Mouse (Mus musculus) C2C12 (cell line): ENCODE measurements around the gene Castor2. TPM values are rescaled to one million over a fixed set of nuclear protein-coding genes. Genes with fewer than 3 reads are reported as not detected.

ENCODE experiments used
- H3K27me3 ChIP-seq: one replicate; pipeline ENCODE4 v1.6.1; 2011; ENCODE audit not compliant: control insufficient read depth, insufficient read depth, insufficient read length
- H3K36me3 ChIP-seq: one replicate; pipeline ENCODE4 v1.6.1; 2011; ENCODE audit not compliant: control insufficient read depth, insufficient read depth
- H3K4me3 ChIP-seq: one replicate; pipeline ENCODE4 v1.5.1; 2011; ENCODE audit warnings: mild to moderate bottlenecking, control low read depth; ENCODE audit not compliant: poor library complexity, insufficient read depth, severe bottlenecking
- H3K79me2 ChIP-seq: one replicate; pipeline ENCODE4 v1.6.1; 2011; ENCODE audit not compliant: control insufficient read depth, insufficient read depth
- H3K79me3 ChIP-seq: one replicate; pipeline ENCODE4 v1.6.1; 2011; ENCODE audit warnings: low read depth, control low read depth
- H3ac ChIP-seq: one replicate; pipeline ENCODE3; 2011; ENCODE audit warnings: low read depth; ENCODE audit not compliant: control insufficient read depth, insufficient read length
- CEBPB ChIP-seq: IDR thresholded peaks from one replicate; pipeline ENCODE4 v1.6.1; 2011; ENCODE audit warnings: low read depth, mild to moderate bottlenecking, control low read depth, moderate library complexity
- CTCF ChIP-seq: IDR thresholded peaks from one replicate; pipeline ENCODE4 v1.5.1; 2011; ENCODE audit not compliant: control insufficient read depth, insufficient read depth, insufficient read length
- FOSL1 ChIP-seq: IDR thresholded peaks from one replicate; pipeline ENCODE4 v1.8.0; 2011; ENCODE audit warnings: mild to moderate bottlenecking, low read length; ENCODE audit not compliant: poor library complexity, insufficient read depth, severe bottlenecking
- MAX ChIP-seq: IDR thresholded peaks from one replicate; pipeline ENCODE4 v1.6.1; 2011; ENCODE audit warnings: mild to moderate bottlenecking, control low read depth
- MYOD1 ChIP-seq: IDR thresholded peaks from one replicate; pipeline ENCODE4 v1.6.1; 2011; ENCODE audit warnings: low read depth; ENCODE audit not compliant: control insufficient read depth, insufficient read length
- MYOG ChIP-seq: IDR thresholded peaks from one replicate; pipeline ENCODE4 v1.6.1; 2011; ENCODE audit not compliant: control insufficient read depth, insufficient read length; ENCODE audit errors: extremely low read depth
- USF1 ChIP-seq: IDR thresholded peaks from one replicate; pipeline ENCODE4 v1.6.1; 2011; ENCODE audit warnings: low read depth, mild to moderate bottlenecking, control low read depth, moderate library complexity
- polyA plus RNA-seq: library from polyadenylated mRNA; unstranded; fragments of >200 nt; fragmentation: generic; extraction: Trizol; gene quantifications from one replicate; pipeline ENCODE4 v1.2.1, GENCODE M21; 2012; ENCODE audit warnings: missing spikeins

Gene Castor2
- polyA plus RNA-seq, 1 experiment: 3.0 TPM

DNA sequence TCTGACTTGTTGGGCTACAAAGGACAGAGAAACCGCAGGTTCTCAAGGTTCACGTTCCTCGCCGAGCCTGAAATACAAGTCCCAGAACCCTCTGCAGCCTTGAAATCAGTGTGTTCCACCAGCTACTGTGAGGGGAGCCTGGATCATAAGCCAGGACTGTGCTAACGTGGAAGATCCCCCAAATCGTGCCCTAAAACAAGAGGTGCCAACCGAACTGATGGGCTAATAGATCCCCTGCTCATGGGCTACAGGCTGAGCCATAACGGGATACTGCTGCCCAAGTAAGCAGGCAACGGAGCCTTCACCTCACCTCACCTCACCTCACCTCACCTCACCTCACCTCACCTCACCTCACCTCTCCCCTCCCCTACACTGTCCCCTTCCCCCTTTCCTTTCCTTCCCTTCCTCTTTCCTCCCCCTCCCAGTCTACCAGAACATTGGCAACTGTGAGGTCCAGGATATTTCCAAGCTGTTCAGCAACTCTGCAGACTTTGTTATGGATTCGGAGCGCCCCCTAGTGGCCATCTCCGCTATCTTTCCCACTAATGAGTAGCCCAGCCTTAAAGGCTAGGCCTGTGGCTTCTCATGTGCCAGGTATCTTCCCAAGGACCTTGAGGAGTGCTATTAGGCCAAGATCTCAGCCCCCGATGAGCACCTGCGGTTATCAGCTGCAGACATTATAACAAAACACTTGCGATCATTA is 36.0 kb upstream of the Castor2 start:
- Histone ChIP-seq H3K36me3 (no peaks in the 10 kb centered on the region), H3K4me3 (no peak overlapping the region), H3K27me3 (no peaks in the 10 kb centered on the region), H3K79me2 (no peaks in the 10 kb centered on the region), H3ac (no peak overlapping the region), H3K79me3 (no peaks in the 10 kb centered on the region)
- TF ChIP-seq USF1: no peak
- peak; percentile 17 for TF ChIP-seq CTCF

DNA sequence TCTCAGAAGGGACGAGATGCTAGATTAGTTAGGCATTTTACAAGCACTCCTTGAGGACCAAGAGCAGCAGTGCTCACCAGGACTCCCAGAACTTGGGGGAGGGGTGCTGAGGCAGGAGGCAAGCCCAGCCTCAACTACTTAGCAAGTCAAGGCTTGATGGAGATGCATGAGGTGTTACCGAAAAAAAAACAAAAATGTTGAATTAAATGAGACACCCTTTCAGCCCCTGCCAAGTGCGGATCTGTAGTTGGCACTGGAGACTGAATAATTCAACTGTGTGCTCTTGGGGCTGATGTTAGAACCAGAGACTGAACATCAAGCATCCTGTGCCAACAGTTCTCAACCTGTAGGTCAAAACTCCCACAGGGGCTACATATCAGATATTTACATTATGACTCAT is 33.2 kb upstream of the Castor2 start:
- Histone ChIP-seq H3K4me3 (no peak overlapping the region), H3K79me3 (no peaks in the 10 kb centered on the region), H3K79me2 (no peaks in the 10 kb centered on the region), H3K36me3 (no peaks in the 10 kb centered on the region), H3K27me3 (no peaks in the 10 kb centered on the region), H3ac (no peak overlapping the region)
- no peak for TF ChIP-seq MAX
- TF ChIP-seq CEBPB: no peak
- TF ChIP-seq USF1: no peak
- no peak for TF ChIP-seq MYOG
- no peak for TF ChIP-seq CTCF
- no peak for TF ChIP-seq MYOD1
- no peak for TF ChIP-seq FOSL1

DNA sequence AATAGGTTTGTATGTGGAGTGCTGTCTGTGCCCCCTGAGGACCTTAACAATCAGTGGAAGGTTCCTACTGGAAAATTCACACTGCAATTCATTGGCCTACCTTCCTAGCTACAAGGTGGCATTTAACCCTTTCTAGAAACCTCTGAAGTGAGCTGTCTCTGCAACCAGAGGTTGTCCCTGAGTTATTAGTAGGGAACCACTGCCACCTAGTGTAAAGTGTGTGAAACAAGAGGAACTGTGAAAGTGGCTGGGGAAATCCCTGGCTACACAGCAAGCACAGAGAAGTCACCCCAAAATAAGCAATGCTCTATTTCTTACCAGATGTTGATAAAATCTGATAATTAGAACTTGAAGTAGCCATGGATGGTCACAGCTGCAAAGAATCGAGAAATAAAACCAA is 31.6 kb upstream of the Castor2 start:
- Histone ChIP-seq H3K79me3 (no peaks in the 10 kb centered on the region), H3K27me3 (peaks cover 1% of the 10 kb centered on the region), H3K79me2 (no peaks in the 10 kb centered on the region), H3ac (no peak overlapping the region), H3K4me3 (no peak overlapping the region), H3K36me3 (no peaks in the 10 kb centered on the region)
- no peak for TF ChIP-seq CTCF
- TF ChIP-seq MYOD1: no peak
- no peak for TF ChIP-seq MAX
- TF ChIP-seq USF1: no peak
- no peak for TF ChIP-seq FOSL1
- TF ChIP-seq CEBPB: no peak
- TF ChIP-seq MYOG: no peak

DNA sequence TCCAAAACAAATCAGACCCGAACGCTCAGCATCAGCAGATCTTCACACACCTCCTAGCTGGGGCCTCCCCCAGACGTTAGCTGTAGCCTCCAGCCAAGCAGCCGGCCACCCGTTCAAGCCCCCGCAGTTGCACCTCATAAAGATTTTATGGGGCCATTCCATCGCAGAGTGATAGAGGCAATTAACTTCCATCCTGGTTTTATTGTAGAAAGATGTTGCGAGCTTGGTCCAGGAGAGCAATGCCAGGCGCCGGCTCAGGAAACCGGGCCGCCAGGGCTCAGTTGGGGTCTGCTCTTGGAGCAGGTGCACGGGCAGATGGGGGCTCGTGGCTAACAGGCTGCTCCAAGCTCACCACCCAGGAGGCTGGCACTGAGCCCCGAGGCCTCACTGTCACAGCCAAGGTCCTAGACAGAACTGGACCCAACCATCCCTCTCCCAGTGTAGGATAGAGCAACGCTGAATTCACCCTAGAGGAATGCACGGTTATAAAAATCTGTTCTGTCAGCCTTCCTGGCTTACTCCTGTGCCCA is 25.9 kb upstream of the Castor2 start:
- H3K4me3 ChIP-seq: no peak overlapping the region
- H3K27me3 ChIP-seq: peaks cover 8% of the 10 kb centered on the region
- no peaks in the 10 kb centered on the region for H3K36me3 ChIP-seq
- TF ChIP-seq FOSL1 (no peak), USF1 (no peak), CTCF (no peak), MYOG (no peak), MYOD1 (no peak), CEBPB (no peak), MAX (no peak)
- H3ac ChIP-seq: no peak overlapping the region
- no peaks in the 10 kb centered on the region for H3K79me2 ChIP-seq
- H3K79me3 ChIP-seq: no peaks in the 10 kb centered on the region

DNA sequence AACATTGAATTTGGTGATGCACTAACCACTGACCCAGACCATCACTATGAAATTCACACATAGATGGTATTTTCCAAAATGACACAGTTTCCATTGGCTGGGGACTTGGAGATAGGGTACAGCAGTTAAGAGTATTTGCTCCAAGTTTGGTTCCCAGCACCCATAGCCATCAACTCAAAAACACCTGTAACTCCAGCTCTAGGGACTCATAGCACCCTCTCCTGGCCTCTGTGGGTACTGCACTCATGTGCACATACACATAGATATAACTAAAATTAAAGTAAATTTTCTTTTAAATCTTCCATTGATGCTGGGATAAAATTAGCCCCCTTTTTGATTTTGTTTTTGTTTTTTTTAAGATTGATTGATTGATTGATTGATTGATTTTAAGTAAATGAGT is 25.1 kb upstream of the Castor2 start:
- no peaks in the 10 kb centered on the region for H3K79me2 ChIP-seq
- no peaks in the 10 kb centered on the region for H3K79me3 ChIP-seq
- no peak for TF ChIP-seq MAX
- no peak for TF ChIP-seq MYOD1
- TF ChIP-seq CTCF: no peak
- no peak for TF ChIP-seq USF1
- TF ChIP-seq MYOG: no peak
- no peak overlapping the region for H3K4me3 ChIP-seq
- H3ac ChIP-seq: no peak overlapping the region
- H3K27me3 ChIP-seq: peaks cover 8% of the 10 kb centered on the region
- no peaks in the 10 kb centered on the region for H3K36me3 ChIP-seq

DNA sequence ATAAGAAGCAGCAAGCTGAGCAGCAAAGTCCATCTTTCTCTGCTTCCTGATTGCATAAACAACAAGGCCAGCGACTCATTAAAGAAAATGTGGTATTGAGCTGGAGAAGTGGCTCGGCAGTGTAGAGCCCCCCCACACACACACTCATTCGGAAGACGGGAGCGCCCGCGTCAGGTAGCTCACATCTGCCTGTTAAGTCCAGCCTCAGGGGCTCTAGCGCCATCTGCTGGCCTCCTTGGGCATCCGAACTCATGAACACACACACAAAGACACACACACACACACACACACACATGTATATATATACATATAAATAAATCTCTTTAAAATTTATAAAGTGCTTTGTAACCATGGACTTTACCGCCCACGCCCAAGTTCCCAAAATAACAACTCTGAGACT is 23.3 kb upstream of the Castor2 start:
- Histone ChIP-seq H3K4me3 (no peak overlapping the region), H3K36me3 (no peaks in the 10 kb centered on the region), H3K79me2 (no peaks in the 10 kb centered on the region), H3ac (no peak overlapping the region), H3K79me3 (no peaks in the 10 kb centered on the region), H3K27me3 (peaks cover 8% of the 10 kb centered on the region)
- TF ChIP-seq FOSL1: no peak
